Comparison of ENCODE assay signal across 12 mouse cellular contexts in genomic region chr17:26529791-26530241, GRCm38 (mm10). TPM values are rescaled to one million over a fixed set of nuclear protein-coding genes. Genes with fewer than 3 reads are reported as not detected.
DNase-seq lines count a peak whose midpoint lies in the region; ATAC-seq and TF ChIP-seq lines count a peak whose summit lies in the region.
"Had no signal": no experiment of that assay in that cellular context is flagged by ENCODE, and none has a peak within 500 bp of the region (broad histone marks: within the 10 kb centered on the region; RNA-seq: fewer than 3 reads in every experiment).

No protein-coding gene starts in this region.

- DNase-seq in urinary bladder, postnatal 14 days (ENCODE audit: low spot score) = peak; percentile 39
- no peak for DNase-seq in urinary bladder, postnatal 10 days (ENCODE audit: low spot score)
- peak; percentile 80 for DNase-seq in gastrocnemius, adult 2 months
- no peak for DNase-seq in heart, postnatal 0 days (ENCODE audit: low spot score)
- no peak for DNase-seq in B cell, adult 2 months
- DNase-seq in cerebellum, adult 11-12 months = no peak
- no peak for DNase-seq in spleen, adult 12 weeks (ENCODE audit: low spot score)
- DNase-seq: cerebellum, adult 9-10 months; kidney, postnatal 4 days had no signal

- peaks cover 27% of the 10 kb centered on the region for H3K4me1 ChIP-seq in heart, postnatal 0 days (ENCODE audit: control insufficient read depth, insufficient read depth)

- no peak overlapping the region for H3K9ac ChIP-seq in heart, postnatal 0 days (replicated peaks; ENCODE audit: low read depth, low read length)
- H3K9ac ChIP-seq: hindbrain, embryonic 14.5 days; liver, embryonic 14.5 days had no signal

- WGBS in heart, postnatal 0 days = 68% methylated on average over 5 of the region's 5 CpGs

- peak; percentile 16; the same call in 1 of the 2 replicates for ATAC-seq in heart, postnatal 0 days (ENCODE audit: insufficient read depth, low read depth)

- TF ChIP-seq CTCF in gastrocnemius, adult 2 months (IDR thresholded peaks at IDR 0.05) = no peak
- TF ChIP-seq CTCF in heart, postnatal 0 days (IDR thresholded peaks at IDR 0.05; ENCODE audit: low read depth) = no peak

- H3K27me3 ChIP-seq in heart, postnatal 0 days (ENCODE audit: control insufficient read depth, insufficient read depth, low read length) = no peaks in the 10 kb centered on the region

- H3K36me3 ChIP-seq in heart, postnatal 0 days (replicated peaks; ENCODE audit: control insufficient read depth, insufficient read depth, low read length) = no peaks in the 10 kb centered on the region
- H3K36me3 ChIP-seq: forebrain, embryonic 10.5 days had no signal

- peak overlapping the region; percentile 89 for H3K27ac ChIP-seq in gastrocnemius, adult 2 months
- peak overlapping the region; percentile 70 for H3K27ac ChIP-seq in heart, postnatal 0 days (ENCODE audit: low read depth)
- H3K27ac ChIP-seq: forebrain, embryonic 10.5 days; hindbrain, embryonic 14.5 days; liver, embryonic 14.5 days had no signal

- TF ChIP-seq EP300 in heart, postnatal 0 days (IDR thresholded peaks at IDR 0.05; ENCODE audit: low read depth) = no peak

- H3K4me2 ChIP-seq in heart, postnatal 0 days (ENCODE audit: low read depth, low read length) = no peak overlapping the region
- H3K4me2 ChIP-seq: hindbrain, embryonic 14.5 days had no signal

- intact Hi-C loops in gastrocnemius, adult 2 months (cut with DNase I) = loop anchor here (2.0 kb wide), 1 partner anchor 21 kb away; no protein-coding TSS in a partner anchor

- no peak overlapping the region for H3K4me3 ChIP-seq in gastrocnemius, adult 2 months
- no peak overlapping the region for H3K4me3 ChIP-seq in heart, postnatal 0 days (ENCODE audit: low read depth, low read length)
- H3K4me3 ChIP-seq: forebrain, embryonic 10.5 days had no signal

- H3K9me3 ChIP-seq in heart, postnatal 0 days (replicated peaks; ENCODE audit: control insufficient read depth, low read length) = no peaks in the 10 kb centered on the region
- H3K9me3 ChIP-seq: forebrain, embryonic 10.5 days had no signal

RNA-seq across cellular contexts. Expression of gene Ergic1, which starts 31.5 kb away (rescaled TPM):
- total RNA-seq in gastrocnemius, adult 2 months (2021) = 10 to 100 TPM; 40.3 to 60.3 TPM
- 148 and 152 TPM in 2 replicates for total RNA-seq in heart, postnatal 0 days (2014; rRNA removed; ENCODE audit: low replicate concordance)
- 50.8 and 53.3 TPM in 2 replicates for polyA plus RNA-seq in heart, postnatal 0 days (2015; fragmentation: Nextera tagmentation; extraction: Ambion mirVana)

RNA-seq across cellular contexts. Expression of gene Dusp1, which starts 32.1 kb away (rescaled TPM):
- total RNA-seq in gastrocnemius, adult 2 months (2021) = 10 to 100 TPM; 73.0 to 89.6 TPM
- total RNA-seq in heart, postnatal 0 days (2014; rRNA removed; ENCODE audit: low replicate concordance) = 105 and 114 TPM in 2 replicates
- polyA plus RNA-seq in heart, postnatal 0 days (2015; fragmentation: Nextera tagmentation; extraction: Ambion mirVana) = 23.1 and 24.0 TPM in 2 replicates

Comparison
In these comparisons a context has a peak if more than half of its experiments do, and no peak if none do; other contexts are left out.
1. DNase-seq: peak in urinary bladder, postnatal 14 days (single experiment) and gastrocnemius, adult 2 months (single experiment); none in urinary bladder, postnatal 10 days (single experiment), heart, postnatal 0 days (single experiment), B cell, adult 2 months (0 of 2), cerebellum, adult 11-12 months (single experiment) and spleen, adult 12 weeks (single experiment).